Comparison of ENCODE assay signal across 14 mouse cellular contexts in genomic region chr5:149441646-149442276, GRCm38 (mm10). TPM values are rescaled to one million over a fixed set of nuclear protein-coding genes. Genes with fewer than 3 reads are reported as not detected.
DNase-seq lines count a peak whose midpoint lies in the region; ATAC-seq lines count a peak whose summit lies in the region.
"Had no signal": no experiment of that assay in that cellular context is flagged by ENCODE, and none has a peak within 500 bp of the region (broad histone marks: within the 10 kb centered on the region; RNA-seq: fewer than 3 reads in every experiment).

No protein-coding gene starts in this region.

- H3K27ac ChIP-seq in forebrain, embryonic 16.5 days (ENCODE audit: low read length): 0 out of 2 replicates have a peak overlapping the region, but pooled peaks have one; percentile 17
- H3K27ac ChIP-seq in midbrain, embryonic 14.5 days (replicated peaks; ENCODE audit: low read depth, low read length): peak overlapping the region; percentile 52
- H3K27ac ChIP-seq in kidney, embryonic 15.5 days: no peak overlapping the region

- H3K27me3 ChIP-seq in forebrain, embryonic 16.5 days (replicated peaks; ENCODE audit: control insufficient read depth, insufficient read depth, low read length): no peaks in the 10 kb centered on the region
- H3K27me3 ChIP-seq in midbrain, embryonic 14.5 days (ENCODE audit: control insufficient read depth, insufficient read depth, low read length): no peaks in the 10 kb centered on the region
- H3K27me3 ChIP-seq in kidney, embryonic 15.5 days: peaks cover 12% of the 10 kb centered on the region; the same call in 1 of the 2 replicates
- H3K27me3 ChIP-seq: embryonic facial prominence, embryonic 12.5 days had no signal

- 33% methylated on average over 14 of the region's 14 CpGs for WGBS in forebrain, embryonic 16.5 days
- WGBS in midbrain, embryonic 14.5 days: 28% methylated on average over 14 of the region's 14 CpGs
- 70% methylated on average over 14 of the region's 14 CpGs for WGBS in kidney, embryonic 15.5 days

- H3K36me3 ChIP-seq in forebrain, embryonic 16.5 days (ENCODE audit: control insufficient read depth, insufficient read depth): no peaks in the 10 kb centered on the region
- no peaks in the 10 kb centered on the region for H3K36me3 ChIP-seq in midbrain, embryonic 14.5 days (ENCODE audit: control insufficient read depth, insufficient read depth, low read length)
- H3K36me3 ChIP-seq in kidney, embryonic 15.5 days: no peaks in the 10 kb centered on the region
- H3K36me3 ChIP-seq: embryonic facial prominence, embryonic 12.5 days had no signal

- H3K9ac ChIP-seq in forebrain, embryonic 16.5 days (replicated peaks; ENCODE audit: low read depth, low read length): no peak overlapping the region
- H3K9ac ChIP-seq in midbrain, embryonic 14.5 days (replicated peaks; ENCODE audit: low read length): no peak overlapping the region
- no peak overlapping the region for H3K9ac ChIP-seq in kidney, embryonic 15.5 days
- H3K9ac ChIP-seq: embryonic facial prominence, embryonic 12.5 days had no signal

- 0 out of 2 replicates have a peak, but pooled peaks have one; percentile 18 for ATAC-seq in frontal cortex, adult (ENCODE audit: low TSS enrichment)
- peak; percentile 15; the same call in 1 of the 2 replicates for ATAC-seq in forebrain, embryonic 16.5 days
- 0 out of 2 replicates have a peak, but pooled peaks have one; percentile 25 for ATAC-seq in midbrain, embryonic 14.5 days (ENCODE audit: low FRiP score, low TSS enrichment)
- no peak for ATAC-seq in kidney, embryonic 15.5 days (replicated peaks; ENCODE audit: low FRiP score)

- peaks cover 26% of the 10 kb centered on the region for H3K4me1 ChIP-seq in forebrain, embryonic 16.5 days (replicated peaks; ENCODE audit: control insufficient read depth, insufficient read depth, low read length)
- H3K4me1 ChIP-seq in midbrain, embryonic 14.5 days (ENCODE audit: control insufficient read depth, insufficient read depth, low read length): peaks cover 32% of the 10 kb centered on the region
- H3K4me1 ChIP-seq in kidney, embryonic 15.5 days: peaks cover 19% of the 10 kb centered on the region

- H3K9me3 ChIP-seq in forebrain, embryonic 16.5 days (ENCODE audit: control insufficient read depth, low read length): no peaks in the 10 kb centered on the region
- H3K9me3 ChIP-seq in midbrain, embryonic 14.5 days (ENCODE audit: control insufficient read depth, low read length): no peaks in the 10 kb centered on the region
- H3K9me3 ChIP-seq in kidney, embryonic 15.5 days (replicated peaks): no peaks in the 10 kb centered on the region
- H3K9me3 ChIP-seq: embryonic facial prominence, embryonic 12.5 days had no signal

- no peak overlapping the region for H3K4me3 ChIP-seq in forebrain, embryonic 16.5 days (replicated peaks; ENCODE audit: low read length)
- H3K4me3 ChIP-seq in midbrain, embryonic 14.5 days (replicated peaks; ENCODE audit: low read depth, low read length): no peak overlapping the region
- no peak overlapping the region for H3K4me3 ChIP-seq in kidney, embryonic 15.5 days (replicated peaks)
- H3K4me3 ChIP-seq: embryonic facial prominence, embryonic 12.5 days; myocyte had no signal

- no peak for DNase-seq in frontal cortex, postnatal 25 days (ENCODE audit: low spot score in 2 of 2)
- peak; percentile 61 to 65 for DNase-seq in cerebellum, postnatal 14 days
- peak; percentile 82 for DNase-seq in midbrain, embryonic 14.5 days
- DNase-seq in lung, adult 18-20 months: no peak
- DNase-seq in heart, adult 11 months: no peak
- DNase-seq: adrenal gland, postnatal 36 days; heart, postnatal 10 days; lung, adult 2 months; right cerebral cortex, postnatal 14 days had no signal

- H3K4me2 ChIP-seq in forebrain, embryonic 16.5 days (ENCODE audit: low read length): no peak overlapping the region
- H3K4me2 ChIP-seq in midbrain, embryonic 14.5 days (ENCODE audit: low read length): no peak overlapping the region
- no peak overlapping the region for H3K4me2 ChIP-seq in kidney, embryonic 15.5 days
- H3K4me2 ChIP-seq: embryonic facial prominence, embryonic 12.5 days had no signal

RNA-seq across cellular contexts. Expression of gene Tex26, which starts 2.3 kb away (rescaled TPM):
- 1.1 and 1.3 TPM in 2 replicates for polyA plus RNA-seq in forebrain, embryonic 16.5 days (2015; fragmentation: Nextera tagmentation; extraction: Ambion mirVana)
- polyA plus RNA-seq in midbrain, embryonic 14.5 days (2014; fragmentation: Nextera tagmentation; extraction: Ambion mirVana): 0.81 and 1.00 TPM in 2 replicates
- 0.26 TPM in 1 of 2 replicates, not detected in the other for polyA plus RNA-seq in kidney, embryonic 15.5 days (2015; fragmentation: Nextera tagmentation; extraction: Ambion mirVana)

RNA-seq across cellular contexts. Expression of gene Medag, which starts 30.2 kb away (rescaled TPM):
- polyA plus RNA-seq in forebrain, embryonic 16.5 days (2015; fragmentation: Nextera tagmentation; extraction: Ambion mirVana): 1.3 and 1.7 TPM in 2 replicates
- 5.9 TPM in 2 replicates for polyA plus RNA-seq in midbrain, embryonic 14.5 days (2014; fragmentation: Nextera tagmentation; extraction: Ambion mirVana)
- 0.48 and 0.62 TPM in 2 replicates for polyA plus RNA-seq in kidney, embryonic 15.5 days (2015; fragmentation: Nextera tagmentation; extraction: Ambion mirVana)

Comparison
In these comparisons a context has a peak if more than half of its experiments do, and no peak if none do; other contexts are left out.
1. DNase-seq: peak in cerebellum, postnatal 14 days (2 of 2) and midbrain, embryonic 14.5 days (single experiment); none in frontal cortex, postnatal 25 days (0 of 2), lung, adult 18-20 months (0 of 2) and heart, adult 11 months (single experiment).